Mouse (Mus musculus) myocyte (in vitro differentiated cells): ENCODE data around the gene Stard3nl. TPM values are rescaled to one million over a fixed set of nuclear protein-coding genes. Genes with fewer than 3 reads are reported as not detected.

ENCODE experiments used
- H3K27me3 ChIP-seq: one replicate; pipeline ENCODE4 v1.6.1; 2011; ENCODE audit not compliant: control insufficient read depth, insufficient read depth, insufficient read length
- H3K36me3 ChIP-seq: one replicate; pipeline ENCODE4 v1.6.1; 2011; ENCODE audit not compliant: control insufficient read depth, insufficient read depth
- H3K4me2 ChIP-seq: one replicate; pipeline ENCODE4 v1.6.1; 2011; ENCODE audit warnings: low read depth, control low read depth
- H3K4me3 ChIP-seq: one replicate; pipeline ENCODE4 v1.5.1; 2011; ENCODE audit warnings: mild to moderate bottlenecking, control low read depth, moderate library complexity
- H3K79me2 ChIP-seq: one replicate; pipeline ENCODE4 v1.6.1; 2011; ENCODE audit not compliant: control insufficient read depth, insufficient read depth
- H3ac ChIP-seq: one replicate; pipeline ENCODE4 v1.6.1; 2011; ENCODE audit not compliant: control insufficient read depth, insufficient read length
- CEBPB ChIP-seq: IDR thresholded peaks from 2 replicates; pipeline ENCODE4 v1.6.1; 2011; ENCODE audit warnings: mild to moderate bottlenecking, moderate library complexity; ENCODE audit not compliant: poor library complexity, insufficient read depth, severe bottlenecking
- E2F4 ChIP-seq: IDR thresholded peaks from one replicate; pipeline ENCODE4 v1.6.1; 2011; ENCODE audit warnings: mild to moderate bottlenecking, control low read depth, moderate library complexity; ENCODE audit not compliant: insufficient read depth
- MAX ChIP-seq: IDR thresholded peaks from one replicate; pipeline ENCODE4 v1.6.1; 2011; ENCODE audit warnings: low read depth, mild to moderate bottlenecking, control low read depth
- MYOD1 ChIP-seq, 3 experiments: IDR thresholded peaks; one replicate each; pipeline ENCODE4 v1.6.1; 2011; ENCODE audit warnings: control low read depth in 2 of 3, low read depth in 2 of 3, mild to moderate bottlenecking in 2 of 3, moderate library complexity in 1 of 3; ENCODE audit not compliant: insufficient read length in 2 of 3, control insufficient read depth in 1 of 3
- MYOG ChIP-seq, 3 experiments: IDR thresholded peaks; one replicate each; pipeline ENCODE4 v1.6.1; 2011; ENCODE audit warnings: control low read depth in 2 of 3, low read depth in 2 of 3, mild to moderate bottlenecking in 2 of 3; ENCODE audit not compliant: insufficient read length in 2 of 3, control insufficient read depth in 1 of 3, insufficient read depth in 1 of 3
- POLR2A ChIP-seq: IDR thresholded peaks from one replicate; pipeline ENCODE4 v1.6.1; 2011; ENCODE audit warnings: low read depth, mild to moderate bottlenecking, control low read depth, moderate library complexity; ENCODE audit not compliant: insufficient read length
- POLR2AphosphoS2 ChIP-seq: IDR thresholded peaks from one replicate; pipeline ENCODE4 v1.6.1; 2011; ENCODE audit warnings: low read depth, control low read depth; ENCODE audit not compliant: insufficient read length
- REST ChIP-seq: IDR thresholded peaks from one replicate; pipeline ENCODE4 v1.6.1; 2011; ENCODE audit warnings: mild to moderate bottlenecking, control low read depth, moderate library complexity; ENCODE audit not compliant: insufficient read depth, insufficient read length
- SRF ChIP-seq: IDR thresholded peaks from one replicate; pipeline ENCODE4 v1.6.1; 2011; ENCODE audit warnings: low read depth; ENCODE audit not compliant: control insufficient read depth, insufficient read length
- TCF12 ChIP-seq: IDR thresholded peaks from one replicate; pipeline ENCODE4 v1.6.1; 2011; ENCODE audit warnings: mild to moderate bottlenecking, control low read depth; ENCODE audit not compliant: poor library complexity, insufficient read depth, severe bottlenecking
- TCF3 ChIP-seq: IDR thresholded peaks from one replicate; pipeline ENCODE4 v1.6.1; 2011; ENCODE audit warnings: low read depth, control low read depth; ENCODE audit not compliant: insufficient read length
- USF1 ChIP-seq: IDR thresholded peaks from one replicate; pipeline ENCODE4 v1.6.1; 2011; ENCODE audit warnings: low read depth, mild to moderate bottlenecking, control low read depth, moderate library complexity
- polyA plus RNA-seq: library from polyadenylated mRNA; unstranded; fragments of >200 nt; fragmentation: generic; extraction: Trizol; gene quantifications from one replicate; pipeline ENCODE4 v1.2.1, GENCODE M21; 2012; ENCODE audit warnings: missing spikeins

The Stard3nl gene
- polyA plus RNA-seq, 1 experiment = 25.7 TPM

- H3K27me3 ChIP-seq = no peaks in the 10 kb centered on the region
- H3K36me3 ChIP-seq = no peaks in the 10 kb centered on the region
- no peak overlapping the region for H3K4me3 ChIP-seq
- no peak overlapping the region for H3K4me2 ChIP-seq
- no peaks in the 10 kb centered on the region for H3K79me2 ChIP-seq
- TF ChIP-seq TCF3 (no peak), REST (no peak), POLR2AphosphoS2 (no peak)
- H3ac ChIP-seq = no peak overlapping the region
These were observed 16.3 kb upstream of the Stard3nl start for GRCm38 (mm10) chr13:19411886-19412285.

- no peak overlapping the region for H3K4me2 ChIP-seq
- H3K79me2 ChIP-seq = no peaks in the 10 kb centered on the region
- no peak overlapping the region for H3K4me3 ChIP-seq
- H3K27me3 ChIP-seq = no peaks in the 10 kb centered on the region
- no peaks in the 10 kb centered on the region for H3K36me3 ChIP-seq
- no peak for TF ChIP-seq MYOG (IDR thresholded peaks at IDR 0.05; ENCODE audit: control insufficient read depth in 1 of 3, insufficient read depth in 1 of 3, insufficient read length in 2 of 3, low read depth in 2 of 3)
- no peak for TF ChIP-seq MAX
- TF ChIP-seq CEBPB = no peak
- TF ChIP-seq TCF3 = no peak
- no peak overlapping the region for H3ac ChIP-seq
These were observed 15.1 kb upstream of the Stard3nl start for GRCm38 (mm10) chr13:19410694-19411093.

GRCm38 (mm10) chr13:19407953-19408352, 12.4 kb upstream of the Stard3nl start:
- no peaks in the 10 kb centered on the region for H3K36me3 ChIP-seq
- no peak overlapping the region for H3K4me2 ChIP-seq
- TF ChIP-seq MAX (no peak), POLR2AphosphoS2 (no peak), REST (no peak), TCF12 (no peak), E2F4 (no peak), USF1 (no peak), POLR2A (no peak), SRF (no peak), CEBPB (no peak), MYOD1 (IDR thresholded peaks at IDR 0.05; ENCODE audit: control insufficient read depth in 1 of 3, insufficient read length in 2 of 3, low read depth in 2 of 3) (no peak), MYOG (IDR thresholded peaks at IDR 0.05; ENCODE audit: control insufficient read depth in 1 of 3, insufficient read depth in 1 of 3, insufficient read length in 2 of 3, low read depth in 2 of 3) (no peak), TCF3 (no peak)
- no peaks in the 10 kb centered on the region for H3K27me3 ChIP-seq
- H3K79me2 ChIP-seq = no peaks in the 10 kb centered on the region
- H3ac ChIP-seq = no peak overlapping the region
- no peak overlapping the region for H3K4me3 ChIP-seq

- H3K79me2 ChIP-seq = no peaks in the 10 kb centered on the region
- TF ChIP-seq TCF3 = no peak
These were observed 9.0 kb upstream of the Stard3nl start for GRCm38 (mm10) chr13:19404623-19405022.

GRCm38 (mm10) chr13:19394798-19395687, 552 bp downstream of the Stard3nl start:
- H3K4me3 ChIP-seq = peak overlapping the region; percentile 58
- peak overlapping the region; percentile 9 for H3ac ChIP-seq
- H3K27me3 ChIP-seq = no peaks in the 10 kb centered on the region
- peak overlapping the region; percentile 68 for H3K4me2 ChIP-seq
- peaks cover 4% of the 10 kb centered on the region for H3K36me3 ChIP-seq
- TF ChIP-seq POLR2A (no peak), USF1 (no peak), POLR2AphosphoS2 (no peak), E2F4 (no peak), TCF12 (no peak), TCF3 (no peak), CEBPB (no peak), REST (no peak), MYOD1 (IDR thresholded peaks at IDR 0.05; ENCODE audit: control insufficient read depth in 1 of 3, insufficient read length in 2 of 3, low read depth in 2 of 3) (peak in 1 of 3 experiments; percentile 38), SRF (no peak), MAX (no peak), MYOG (IDR thresholded peaks at IDR 0.05; ENCODE audit: control insufficient read depth in 1 of 3, insufficient read depth in 1 of 3, insufficient read length in 2 of 3, low read depth in 2 of 3) (peak in 1 of 3 experiments; percentile 15)
- H3K79me2 ChIP-seq = peaks cover 8% of the 10 kb centered on the region

More at GRCm38 (mm10) chr13:19404623-19405022, 9.0 kb upstream of the Stard3nl start:
- Histone ChIP-seq H3K27me3 (no peaks in the 10 kb centered on the region), H3K36me3 (no peaks in the 10 kb centered on the region), H3K4me3 (no peak overlapping the region), H3ac (no peak overlapping the region), H3K4me2 (no peak overlapping the region)
